Mouse (Mus musculus) midbrain, embryonic 10.5 days (tissue): Measurements from ENCODE around the gene Vsig8. TPM values are rescaled to one million over a fixed set of nuclear protein-coding genes. Genes with fewer than 3 reads are reported as not detected.

Source experiments
- DNase-seq: peaks from one replicate; pipeline ENCODE4 v3.0.0-alpha.2; 2017; ENCODE audit warnings: low spot score
- H3K27ac ChIP-seq: fragments of 300-500 bp; sonication (generic); replicated peaks from 2 replicates; pipeline ENCODE4 v1.5.1; 2016; ENCODE audit warnings: mild to moderate bottlenecking
- H3K27me3 ChIP-seq: fragments of 300-500 bp; sonication (generic); 2 replicates; pipeline ENCODE4 v1.6.1; 2016; ENCODE audit warnings: low read depth, mild to moderate bottlenecking; ENCODE audit not compliant: poor library complexity, severe bottlenecking
- H3K36me3 ChIP-seq: fragments of 300-500 bp; sonication (generic); 2 replicates; pipeline ENCODE4 v1.6.1; 2016; ENCODE audit warnings: mild to moderate bottlenecking, moderate library complexity
- H3K4me1 ChIP-seq: fragments of 300-500 bp; sonication (generic); 2 replicates; pipeline ENCODE4 v1.6.1; 2016
- H3K4me3 ChIP-seq: fragments of 300-500 bp; sonication (generic); 2 replicates; pipeline ENCODE4 v1.5.1; 2016; ENCODE audit warnings: mild to moderate bottlenecking, moderate library complexity
- H3K9me3 ChIP-seq: fragments of 300-500 bp; sonication (generic); replicated peaks from 2 replicates; pipeline ENCODE4 v1.6.1; 2016; ENCODE audit warnings: mild to moderate bottlenecking
- WGBS: fragments of 180-500 bp; shearing (Covaris S2); methylation state at CpG from one replicate; pipeline ENCODE4 v1.1.7; 2016; 5-methylcytosine and 5-hydroxymethylcytosine counted together
- polyA plus RNA-seq: library from polyadenylated mRNA; unstranded; fragments of >200 nt; fragmentation: Nextera tagmentation; extraction: Ambion mirVana; gene quantifications from 2 replicates; pipeline ENCODE4 v1.2.1, GENCODE M21; 2016

Vsig8 gene
- polyA plus RNA-seq: 0.17 TPM in 1 of 2 replicates, not detected in the other

DNA sequence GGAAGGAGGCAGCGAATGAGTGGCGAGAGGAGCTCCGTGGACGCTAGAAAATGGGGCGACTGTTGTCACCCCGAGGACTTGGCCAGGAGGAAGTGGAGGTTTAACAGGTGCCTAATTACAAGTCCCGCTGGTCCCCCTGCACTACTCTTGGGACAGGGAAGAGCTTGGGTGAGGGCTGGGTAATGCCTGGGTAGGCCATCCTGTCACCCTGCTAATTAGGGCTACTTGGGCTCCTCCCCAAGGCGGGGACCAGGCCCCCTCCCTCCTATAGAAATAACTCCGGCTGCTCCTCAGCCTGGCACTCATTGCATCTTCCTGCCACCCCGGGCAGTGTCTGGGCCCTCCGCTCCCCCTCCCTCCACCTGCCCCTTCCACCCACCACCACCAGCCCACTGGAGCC, at the start of gene Vsig8:
TSS of gene Vsig8 (plus strand) at position 301 of the 400 bp plus-strand sequence.
- Histone ChIP-seq H3K36me3 (no peaks in the 10 kb centered on the region), H3K27ac (no peak within 1 kb of the TSS), H3K27me3 (peaks cover 62% of the 10 kb centered on the region), H3K9me3 (no peaks in the 10 kb centered on the region), H3K4me3 (no peak within 1 kb of the TSS), H3K4me1 (peaks cover 28% of the 10 kb centered on the region)
- WGBS: 81% methylated on average over 11 of the region's 11 CpGs
- DNase-seq: no peak

GRCm38 (mm10) chr1:172507001-172507400, 48.7 kb upstream of the Vsig8 start:
- H3K9me3 ChIP-seq: no peaks in the 10 kb centered on the region
- 67% methylated on average over 5 of the region's 5 CpGs for WGBS

DNA sequence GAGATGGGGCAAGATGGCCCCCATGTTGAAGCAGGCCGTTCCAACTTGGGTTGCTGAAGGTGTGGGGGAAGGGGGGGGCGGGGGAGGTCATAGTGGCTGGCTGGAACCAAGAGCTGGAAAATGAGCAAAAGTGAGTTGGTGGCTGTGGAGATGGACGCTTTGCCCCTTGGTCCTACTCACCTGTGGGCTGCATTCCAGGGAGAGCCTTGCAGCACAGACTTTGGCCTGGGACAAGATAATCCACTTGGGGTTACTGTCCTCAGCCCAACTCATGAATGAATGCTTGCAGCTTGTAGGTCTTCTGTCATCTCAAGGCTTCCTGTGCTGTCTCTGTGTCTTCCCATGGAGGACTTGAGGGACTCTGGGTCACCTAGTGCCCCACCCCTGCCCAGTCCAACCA, 48.0 kb upstream of the Vsig8 start:
- Histone ChIP-seq H3K4me1 (peaks cover 38% of the 10 kb centered on the region), H3K27ac (no peak overlapping the region), H3K27me3 (peaks cover 30% of the 10 kb centered on the region), H3K36me3 (0 out of 2 replicates have a peak, but pooled peaks cover 6% of the 10 kb centered on the region), H3K4me3 (no peak overlapping the region), H3K9me3 (no peaks in the 10 kb centered on the region)
- 71% methylated on average over 3 of the region's 3 CpGs for WGBS
- DNase-seq: no peak

More at GRCm38 (mm10) chr1:172507001-172507400, 48.7 kb upstream of the Vsig8 start:
- no peak for DNase-seq
- Histone ChIP-seq H3K27me3 (peaks cover 37% of the 10 kb centered on the region), H3K27ac (no peak overlapping the region), H3K36me3 (0 out of 2 replicates have a peak, but pooled peaks cover 6% of the 10 kb centered on the region), H3K4me1 (peaks cover 43% of the 10 kb centered on the region), H3K4me3 (no peak overlapping the region)

GRCm38 (mm10) chr1:172508172-172508571, 47.6 kb upstream of the Vsig8 start:
- no peak overlapping the region for H3K4me3 ChIP-seq
- H3K27me3 ChIP-seq: peaks cover 25% of the 10 kb centered on the region
- H3K27ac ChIP-seq: no peak overlapping the region
- H3K4me1 ChIP-seq: peaks cover 38% of the 10 kb centered on the region
- DNase-seq: no peak
- no peaks in the 10 kb centered on the region for H3K9me3 ChIP-seq
- H3K36me3 ChIP-seq: 0 out of 2 replicates have a peak, but pooled peaks cover 6% of the 10 kb centered on the region
- 58% methylated on average over 2 of the region's 2 CpGs for WGBS

DNA sequence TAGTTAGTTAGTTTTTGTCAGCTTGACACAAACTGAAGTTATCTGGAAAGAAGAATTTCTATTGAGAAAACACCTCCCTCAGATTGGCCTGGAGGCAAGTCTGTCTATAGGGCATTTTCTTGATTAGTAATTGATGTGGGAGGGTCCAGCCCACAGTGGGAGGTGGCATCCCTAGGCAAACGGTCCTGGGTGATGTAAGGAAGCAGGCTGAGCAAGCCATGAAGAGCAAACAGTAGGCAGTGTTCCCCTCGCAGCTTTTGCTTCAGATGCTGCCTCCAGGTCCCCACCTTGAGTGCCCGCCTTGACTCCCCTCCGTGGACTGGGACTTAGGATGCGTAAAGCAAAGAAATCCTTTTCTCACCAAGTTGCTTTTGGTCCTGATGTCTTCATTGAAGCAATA, 46.5 kb upstream of the Vsig8 start:
- Histone ChIP-seq H3K27me3 (peaks cover 16% of the 10 kb centered on the region), H3K9me3 (no peaks in the 10 kb centered on the region), H3K36me3 (0 out of 2 replicates have a peak, but pooled peaks cover 6% of the 10 kb centered on the region), H3K4me3 (no peak overlapping the region), H3K4me1 (peaks cover 31% of the 10 kb centered on the region), H3K27ac (no peak overlapping the region)
- no peak for DNase-seq
- WGBS: 78% methylated on average over 5 of the region's 5 CpGs

GRCm38 (mm10) chr1:172509983-172510382, 45.8 kb upstream of the Vsig8 start:
- 47% methylated on average over 8 of the region's 8 CpGs for WGBS
- H3K4me3 ChIP-seq: no peak overlapping the region
- no peak for DNase-seq

DNA sequence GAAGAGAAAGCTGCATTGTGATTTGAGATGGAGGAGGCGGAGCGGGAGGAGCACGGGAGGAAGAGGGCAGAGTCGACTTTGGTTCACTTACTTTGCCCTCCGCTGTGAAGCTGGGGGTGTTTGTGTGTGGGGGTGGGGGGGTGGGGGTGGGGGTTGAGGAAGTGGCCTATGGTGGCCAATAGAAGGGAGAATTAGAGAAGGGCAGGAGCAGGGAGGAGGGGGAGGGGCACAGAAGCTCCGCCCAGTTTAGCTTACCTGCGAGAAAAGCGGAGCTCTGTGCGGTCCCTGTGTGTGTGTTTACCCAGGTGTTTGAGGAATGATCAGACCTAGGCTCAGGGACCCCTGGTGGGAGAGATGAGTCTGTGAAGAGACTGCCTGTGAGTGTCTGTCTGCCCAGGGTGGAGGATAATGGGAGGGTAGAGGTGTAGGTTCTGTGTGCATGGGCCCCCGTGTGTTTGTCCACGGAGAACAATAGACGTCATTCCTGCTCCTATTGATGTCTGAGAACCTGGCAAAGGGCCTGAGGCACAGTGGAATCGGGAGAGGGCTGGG, 45.2 kb upstream of the Vsig8 start:
- H3K4me3 ChIP-seq: no peak overlapping the region
- WGBS: 21% methylated on average over 13 of the region's 13 CpGs
- H3K4me1 ChIP-seq: peaks cover 24% of the 10 kb centered on the region
- no peaks in the 10 kb centered on the region for H3K9me3 ChIP-seq
- H3K36me3 ChIP-seq: 0 out of 2 replicates have a peak, but pooled peaks cover 6% of the 10 kb centered on the region
- no peak overlapping the region for H3K27ac ChIP-seq
- peaks cover 4% of the 10 kb centered on the region for H3K27me3 ChIP-seq
- DNase-seq: no peak

More at GRCm38 (mm10) chr1:172509983-172510382, 45.8 kb upstream of the Vsig8 start:
- H3K36me3 ChIP-seq: 0 out of 2 replicates have a peak, but pooled peaks cover 6% of the 10 kb centered on the region
- no peak overlapping the region for H3K27ac ChIP-seq
- H3K27me3 ChIP-seq: peaks cover 9% of the 10 kb centered on the region
- H3K9me3 ChIP-seq: no peaks in the 10 kb centered on the region
- peaks cover 24% of the 10 kb centered on the region for H3K4me1 ChIP-seq

DNA sequence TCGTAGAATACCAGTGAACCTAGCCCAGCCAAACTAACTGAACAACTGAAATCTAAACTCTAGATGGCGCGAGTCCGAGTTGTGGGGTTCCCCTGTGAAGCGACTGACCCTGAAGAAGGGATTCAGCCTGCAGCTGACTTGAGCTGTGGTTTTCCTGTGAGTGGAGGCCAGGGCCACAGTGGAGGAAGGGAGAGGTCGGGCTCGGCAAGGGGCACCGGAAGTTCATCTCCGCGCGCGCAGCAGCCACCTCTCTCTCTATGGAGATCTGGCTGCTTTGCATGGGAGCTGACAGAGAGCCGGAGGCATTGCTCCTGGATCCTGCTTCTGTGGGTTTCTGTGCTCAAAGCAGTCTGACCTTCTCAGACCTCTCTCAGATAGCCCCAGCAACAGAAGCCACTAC, 42.8 kb upstream of the Vsig8 start:
- DNase-seq: no peak
- H3K36me3 ChIP-seq: no peaks in the 10 kb centered on the region
- H3K27ac ChIP-seq: peak overlapping the region; percentile 46; the same call in 1 of the 2 replicates
- H3K4me1 ChIP-seq: peaks cover 20% of the 10 kb centered on the region
- no peaks in the 10 kb centered on the region; the same call in 1 of the 2 replicates for H3K27me3 ChIP-seq
- H3K4me3 ChIP-seq: no peak overlapping the region
- 34% methylated on average over 13 of the region's 13 CpGs for WGBS
- H3K9me3 ChIP-seq: peaks cover 7% of the 10 kb centered on the region; the same call in 1 of the 2 replicates

DNA sequence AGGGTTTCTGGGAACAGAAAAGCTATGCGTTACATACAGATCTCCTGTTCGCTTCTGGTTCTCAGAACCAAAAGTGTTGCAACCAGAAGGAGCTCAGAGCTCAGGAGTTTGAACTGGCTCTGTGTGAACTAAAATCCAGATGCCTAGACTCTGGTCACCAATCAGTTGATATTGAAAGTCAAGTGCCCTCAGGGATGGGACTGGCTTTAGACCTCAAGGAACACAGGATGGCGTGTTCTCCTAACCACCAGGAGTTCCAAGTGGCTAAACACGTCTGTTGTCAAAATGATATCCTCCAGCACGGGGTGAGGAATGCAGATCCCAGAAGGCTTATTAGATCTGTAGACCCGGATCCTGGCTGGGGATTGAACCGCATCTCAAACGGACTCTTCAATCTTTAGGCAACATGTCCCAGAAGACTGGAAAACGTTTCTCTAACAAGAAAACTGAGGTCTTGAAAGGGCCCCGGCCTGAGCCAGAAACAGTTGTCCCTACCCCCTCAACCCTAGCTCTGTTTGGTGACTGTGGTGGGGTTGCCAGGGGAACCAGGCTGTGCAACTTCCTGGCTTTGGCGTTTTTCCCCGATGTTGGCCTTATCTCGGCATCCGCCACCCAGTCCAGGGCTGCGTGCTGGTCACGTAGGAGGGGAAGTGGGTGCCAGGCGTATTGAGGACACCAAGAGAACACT, 42.1 kb upstream of the Vsig8 start:
- Histone ChIP-seq H3K4me3 (no peak overlapping the region), H3K27ac (peak overlapping the region; percentile 46; the same call in 1 of the 2 replicates), H3K36me3 (no peaks in the 10 kb centered on the region), H3K4me1 (peaks cover 20% of the 10 kb centered on the region), H3K9me3 (peaks cover 9% of the 10 kb centered on the region; the same call in 1 of the 2 replicates), H3K27me3 (no peaks in the 10 kb centered on the region; the same call in 1 of the 2 replicates)
- WGBS: 88% methylated on average over 17 of the region's 17 CpGs
- DNase-seq: no peak

DNA sequence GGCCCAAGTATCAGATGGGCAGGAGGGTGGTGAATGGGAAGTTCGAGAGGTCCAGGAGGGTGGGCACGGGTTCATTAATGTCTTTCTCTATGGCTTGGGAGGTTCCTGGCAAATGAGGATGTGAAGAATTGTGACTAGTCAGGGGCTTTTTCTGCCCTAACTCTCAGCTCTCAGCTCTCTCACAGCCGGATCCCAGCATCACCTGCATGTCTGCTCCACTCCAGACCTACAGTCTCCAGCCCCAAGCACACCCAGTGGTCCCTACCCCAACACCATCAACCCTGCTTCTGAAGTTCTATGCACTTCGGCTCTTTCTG, 41.6 kb upstream of the Vsig8 start:
- H3K27ac ChIP-seq: no peak overlapping the region
- peaks cover 9% of the 10 kb centered on the region; the same call in 1 of the 2 replicates for H3K9me3 ChIP-seq
- H3K4me1 ChIP-seq: peaks cover 20% of the 10 kb centered on the region
- no peak for DNase-seq
- H3K4me3 ChIP-seq: no peak overlapping the region
- H3K36me3 ChIP-seq: no peaks in the 10 kb centered on the region
- H3K27me3 ChIP-seq: 0 out of 2 replicates have a peak, but pooled peaks cover 1% of the 10 kb centered on the region
- WGBS: 77% methylated on average over 4 of the region's 4 CpGs

DNA sequence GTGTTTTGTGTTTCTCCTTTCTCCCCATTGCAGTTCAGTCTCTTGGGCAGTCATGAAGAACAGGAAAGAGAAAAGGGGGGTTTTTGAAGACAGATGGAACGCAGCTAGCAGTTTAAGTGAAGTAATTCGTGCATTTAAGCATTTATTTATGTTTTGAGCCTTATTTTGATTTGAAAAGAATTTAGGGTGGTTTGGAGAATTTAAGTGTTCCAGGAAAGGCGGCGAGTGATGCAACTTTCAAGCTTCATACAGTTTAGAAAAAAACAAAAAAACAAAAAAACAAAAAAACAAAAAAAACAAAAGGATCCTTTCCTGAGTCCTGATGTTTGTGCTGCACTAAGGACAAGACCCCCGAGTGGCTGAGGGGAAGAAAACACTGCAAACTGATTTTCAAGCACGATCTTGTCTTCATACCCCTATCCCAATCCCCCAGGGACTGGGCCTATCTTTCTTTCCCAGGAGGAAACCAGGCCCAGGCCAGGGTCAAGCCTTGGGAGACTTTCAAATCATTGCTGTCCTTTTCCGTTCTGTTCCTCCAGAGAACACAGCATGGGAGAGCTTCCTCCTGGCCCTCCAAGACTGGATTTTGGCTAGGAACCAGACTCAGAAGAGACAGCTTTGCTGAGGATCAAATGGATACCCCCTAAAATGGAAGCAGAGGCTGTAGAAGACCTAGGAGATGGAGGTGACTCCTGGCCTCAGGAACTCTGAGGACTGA, 41.0 kb upstream of the Vsig8 start:
- Histone ChIP-seq H3K9me3 (peaks cover 9% of the 10 kb centered on the region; the same call in 1 of the 2 replicates), H3K4me3 (no peak overlapping the region), H3K27me3 (peaks cover 7% of the 10 kb centered on the region; the same call in 1 of the 2 replicates), H3K27ac (no peak overlapping the region), H3K4me1 (peaks cover 24% of the 10 kb centered on the region), H3K36me3 (no peaks in the 10 kb centered on the region)
- 84% methylated on average over 7 of the region's 7 CpGs for WGBS
- DNase-seq: no peak

DNA sequence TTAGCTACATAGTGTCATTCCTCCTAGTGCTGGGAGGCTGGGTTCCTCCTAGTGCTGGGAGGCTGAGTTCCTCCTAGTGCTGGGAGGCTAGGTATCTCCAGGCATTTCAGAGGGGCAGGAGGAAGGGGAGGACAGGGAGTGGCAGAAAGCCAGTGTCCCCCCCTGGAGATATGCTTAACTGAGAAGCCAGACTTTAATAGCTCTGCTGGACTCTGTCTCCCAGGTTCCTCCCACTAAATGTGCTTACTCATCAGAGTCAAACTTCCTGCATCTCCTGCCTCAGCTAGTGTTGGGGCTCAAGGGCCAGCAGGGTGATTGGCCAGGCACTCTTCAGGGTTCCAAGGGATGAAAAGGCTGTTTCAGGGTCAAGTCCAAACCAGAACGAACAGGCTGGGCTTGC, 40.3 kb upstream of the Vsig8 start:
- H3K36me3 ChIP-seq: no peaks in the 10 kb centered on the region
- WGBS: 68% methylated on average over 1 of the region's 1 CpGs
- H3K4me3 ChIP-seq: no peak overlapping the region
- no peak for DNase-seq
- peaks cover 12% of the 10 kb centered on the region; the same call in 1 of the 2 replicates for H3K27me3 ChIP-seq
- H3K4me1 ChIP-seq: peaks cover 26% of the 10 kb centered on the region
- H3K27ac ChIP-seq: no peak overlapping the region
- H3K9me3 ChIP-seq: peaks cover 9% of the 10 kb centered on the region; the same call in 1 of the 2 replicates
